Mouse (Mus musculus) neural tube, embryonic 11.5 days (tissue): ENCODE measurements around the gene Gal3st2. TPM values are rescaled to one million over a fixed set of nuclear protein-coding genes. Genes with fewer than 3 reads are reported as not detected.
"Not testable (repeated sequence)": the region's sequence is repeated elsewhere in the genome, so short reads cannot be mapped to it uniquely, and the experiment has no call there.

ENCODE experiments used
- ATAC-seq: fragments of 200-750 bp; cut with Nextera tagmentation; 2 replicates; pipeline ENCODE4 v1.8.0; 2017; ENCODE audit warnings: moderate number of reproducible peaks, mild to moderate bottlenecking, moderate TSS enrichment, moderate library complexity; ENCODE audit not compliant: insufficient read depth, low FRiP score, low TSS enrichment
- DNase-seq: peaks from one replicate; pipeline ENCODE4 v3.0.0-alpha.2; 2015; ENCODE audit warnings: low spot score
- H3K27ac ChIP-seq: fragments of 300-500 bp; sonication (generic); 2 replicates; pipeline ENCODE4 v1.5.1; 2014; ENCODE audit warnings: low read depth, mild to moderate bottlenecking, low read length
- H3K27me3 ChIP-seq: fragments of 300-500 bp; sonication (generic); 2 replicates; pipeline ENCODE4 v1.6.1; 2014; ENCODE audit warnings: mild to moderate bottlenecking, low read length, mixed read lengths; ENCODE audit not compliant: control insufficient read depth, insufficient read depth
- H3K36me3 ChIP-seq: fragments of 300-500 bp; sonication (generic); 2 replicates; pipeline ENCODE4 v1.6.1; 2014; ENCODE audit warnings: mild to moderate bottlenecking, low read length, moderate library complexity, mixed read lengths; ENCODE audit not compliant: control insufficient read depth, insufficient read depth
- H3K4me1 ChIP-seq: fragments of 300-500 bp; sonication (generic); 2 replicates; pipeline ENCODE4 v1.6.1; 2014; ENCODE audit warnings: low read length, mixed read lengths; ENCODE audit not compliant: control insufficient read depth, insufficient read depth
- H3K4me2 ChIP-seq: fragments of 300-500 bp; sonication (generic); 2 replicates; pipeline ENCODE4 v1.6.1; 2014; ENCODE audit warnings: low read depth, mild to moderate bottlenecking, moderate library complexity
- H3K4me3 ChIP-seq: fragments of 300-500 bp; sonication (generic); 2 replicates; pipeline ENCODE4 v1.5.1; 2014; ENCODE audit warnings: low read depth, low read length
- H3K9ac ChIP-seq: fragments of 300-500 bp; sonication (generic); 2 replicates; pipeline ENCODE4 v1.6.1; 2014; ENCODE audit warnings: mild to moderate bottlenecking, low read length
- H3K9me3 ChIP-seq: fragments of 300-500 bp; sonication (generic); 2 replicates; pipeline ENCODE4 v1.6.1; 2016; ENCODE audit warnings: low read length; ENCODE audit not compliant: control insufficient read depth
- WGBS: fragments of 180-500 bp; shearing (Covaris S2); extraction: QIAGEN DNeasy Blood & Tissue Kit; methylation state at CpG from one replicate; pipeline ENCODE4 v1.1.7; 2014; 5-methylcytosine and 5-hydroxymethylcytosine counted together
- polyA plus RNA-seq: library from polyadenylated mRNA; unstranded; fragments of >200 nt; fragmentation: Nextera tagmentation; extraction: Ambion mirVana; gene quantifications from 2 replicates; pipeline ENCODE4 v1.2.1, GENCODE M21; 2014

Gal3st2 gene
- polyA plus RNA-seq, 1 experiment from 2014 or later = not detected

DNA sequence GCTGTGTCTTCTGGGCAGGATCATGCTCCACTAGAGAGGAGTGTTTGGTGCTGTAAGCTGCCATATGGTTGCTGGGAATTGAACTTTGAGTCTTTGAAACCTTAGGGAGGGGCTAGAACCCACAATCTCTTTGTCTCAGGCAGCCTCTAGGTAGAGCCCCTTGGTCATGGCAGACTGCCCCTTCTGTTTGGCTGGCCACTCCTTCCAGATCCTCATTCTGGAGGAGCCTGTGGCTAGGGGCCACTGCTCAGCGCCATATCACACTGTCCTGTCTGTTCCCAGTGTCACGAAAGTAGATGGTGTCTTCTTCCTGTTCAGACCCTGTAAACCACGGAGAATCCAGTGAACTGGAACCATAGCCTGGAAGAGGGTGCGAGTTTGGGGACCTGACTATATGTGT, 5.3 kb upstream of the Gal3st2 start:
- H3K4me2 ChIP-seq, H3K27ac ChIP-seq, ATAC-seq, H3K9me3 ChIP-seq, H3K4me3 ChIP-seq, H3K9ac ChIP-seq, H3K27me3 ChIP-seq, DNase-seq, H3K4me1 ChIP-seq, H3K36me3 ChIP-seq: not testable (repeated sequence)
- WGBS = 85% methylated on average over 4 of the region's 4 CpGs

DNA sequence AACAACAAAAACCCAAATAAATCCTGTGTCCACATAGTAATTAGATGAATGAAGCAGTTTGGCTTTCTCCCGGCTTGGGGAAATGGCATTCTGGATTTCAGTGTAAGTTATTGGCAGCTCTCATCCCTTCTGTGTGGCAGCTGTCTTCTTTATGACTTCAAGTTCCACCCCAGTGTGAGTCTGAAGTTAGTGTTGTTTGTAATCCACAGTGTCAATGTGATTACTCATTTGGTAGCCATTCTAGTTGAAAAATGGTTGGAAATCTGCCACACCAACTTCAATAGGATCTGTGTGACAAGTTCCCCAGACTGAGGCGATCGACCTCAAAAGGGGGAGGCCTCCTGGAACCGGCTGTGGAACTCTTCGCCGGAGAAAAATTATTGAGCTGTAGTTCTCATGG, 3.7 kb upstream of the Gal3st2 start:
- no peaks in the 10 kb centered on the region for H3K4me1 ChIP-seq
- no peak overlapping the region for H3K4me3 ChIP-seq
- no peak overlapping the region for H3K4me2 ChIP-seq
- H3K27me3 ChIP-seq = no peaks in the 10 kb centered on the region
- DNase-seq (no peak), ATAC-seq (no peak)
- H3K9me3 ChIP-seq = no peaks in the 10 kb centered on the region
- H3K36me3 ChIP-seq = no peaks in the 10 kb centered on the region
- 80% methylated on average over 6 of the region's 6 CpGs for WGBS
- no peak overlapping the region for H3K27ac ChIP-seq
- no peak overlapping the region for H3K9ac ChIP-seq

DNA sequence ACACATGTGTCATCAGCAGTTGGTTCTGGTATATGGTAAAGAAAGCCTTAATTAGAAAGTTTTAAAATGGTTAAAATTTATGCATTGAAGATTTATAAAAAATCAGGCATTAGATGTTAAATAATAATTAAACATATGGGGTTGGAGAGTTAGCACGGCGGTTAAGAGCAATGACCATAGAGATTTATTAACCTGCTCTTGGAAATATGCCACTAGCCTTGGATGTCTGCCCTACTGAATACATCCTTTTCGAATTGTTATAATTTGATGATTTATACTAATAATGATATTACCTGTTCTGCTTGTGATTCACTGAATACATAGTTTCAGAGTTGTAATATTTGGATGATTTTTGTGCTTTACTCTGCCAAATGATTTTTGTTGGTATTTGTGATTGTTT, 3.1 kb upstream of the Gal3st2 start:
- 88% methylated on average over 3 of the region's 3 CpGs for WGBS
- Histone ChIP-seq H3K36me3 (no peaks in the 10 kb centered on the region), H3K27ac (no peak overlapping the region), H3K27me3 (no peaks in the 10 kb centered on the region), H3K9me3 (no peaks in the 10 kb centered on the region), H3K4me2 (no peak overlapping the region), H3K4me3 (no peak overlapping the region), H3K4me1 (no peaks in the 10 kb centered on the region), H3K9ac (no peak overlapping the region)
- DNase-seq (no peak), ATAC-seq (no peak)

DNA sequence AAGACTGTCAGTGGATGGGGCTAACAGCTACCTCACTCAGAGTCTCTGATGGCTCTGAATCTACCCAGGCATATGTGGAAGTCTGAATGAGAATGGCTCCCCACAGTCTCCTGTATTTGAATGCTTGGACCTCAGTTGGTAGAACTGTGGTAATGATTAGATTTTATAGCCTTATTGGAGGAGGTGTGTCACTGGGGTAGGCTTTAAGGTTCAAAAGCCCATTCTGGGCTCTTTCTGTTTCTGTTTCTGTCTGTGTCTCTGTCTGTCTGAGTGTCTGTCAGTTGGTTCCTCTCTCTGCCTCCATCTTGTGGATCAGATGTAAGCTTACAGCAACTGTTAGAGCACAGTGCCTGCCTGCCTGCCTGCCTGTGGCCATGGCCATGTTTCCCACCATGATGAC, 1.5 kb upstream of the Gal3st2 start:
- Histone ChIP-seq H3K27me3 (no peaks in the 10 kb centered on the region), H3K4me1 (no peaks in the 10 kb centered on the region), H3K9ac (no peak overlapping the region), H3K4me2 (no peak overlapping the region), H3K36me3 (no peaks in the 10 kb centered on the region), H3K27ac (no peak overlapping the region), H3K4me3 (no peak overlapping the region), H3K9me3 (no peaks in the 10 kb centered on the region)
- ATAC-seq (no peak), DNase-seq (no peak)

DNA sequence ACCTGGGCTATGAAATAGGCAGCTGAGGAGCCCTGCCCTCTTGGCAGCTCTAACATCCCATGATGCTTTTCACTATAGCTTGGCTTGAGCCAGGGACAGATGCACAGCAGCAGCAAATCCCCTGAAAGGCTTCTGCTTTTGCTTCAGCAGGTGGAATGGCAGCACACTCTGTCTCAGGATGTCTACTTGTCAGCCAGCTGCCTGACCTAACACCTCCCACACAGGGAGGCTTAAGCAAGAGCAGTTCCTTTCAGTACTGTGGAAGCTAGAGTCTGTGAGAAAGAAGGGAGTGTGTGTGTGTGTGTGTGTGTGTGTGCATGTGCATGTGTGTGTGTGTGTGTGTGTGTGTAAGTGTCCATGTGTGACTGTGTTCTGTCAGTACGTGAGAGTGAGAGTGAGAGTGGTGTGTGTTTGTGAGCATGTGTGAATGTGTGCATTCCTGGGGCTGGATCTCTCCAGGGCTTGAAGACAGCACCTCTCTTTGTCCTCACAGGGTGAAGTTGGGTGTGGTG, 10.5 kb downstream of the Gal3st2 start:
- not testable (repeated sequence) for H3K4me2 ChIP-seq, H3K36me3 ChIP-seq, H3K27ac ChIP-seq, DNase-seq, H3K9me3 ChIP-seq, H3K4me3 ChIP-seq, H3K4me1 ChIP-seq, H3K27me3 ChIP-seq, ATAC-seq, H3K9ac ChIP-seq
- 78% methylated on average over 1 of the region's 1 CpGs for WGBS

DNA sequence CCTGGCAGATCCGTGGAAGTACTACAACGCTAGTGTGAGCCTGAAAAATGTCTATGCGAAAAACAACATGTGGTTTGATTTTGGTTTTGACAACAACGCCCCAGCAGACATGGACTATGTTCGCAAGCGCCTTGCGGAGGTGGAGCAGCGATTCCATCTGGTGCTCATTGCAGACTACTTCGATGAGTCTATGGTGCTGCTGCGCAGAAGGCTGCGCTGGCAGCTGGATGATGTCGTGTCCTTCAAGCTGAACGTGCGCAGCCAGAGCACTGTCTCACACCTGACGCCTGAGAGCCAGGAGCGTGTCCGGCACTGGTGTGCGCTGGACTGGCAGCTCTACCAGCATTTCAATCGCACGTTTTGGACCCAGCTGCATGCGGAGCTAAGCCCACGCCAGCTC, 13.3 kb downstream of the Gal3st2 start:
- not testable (repeated sequence) for H3K4me1 ChIP-seq, H3K9ac ChIP-seq, ATAC-seq, H3K4me2 ChIP-seq, H3K9me3 ChIP-seq, DNase-seq, H3K36me3 ChIP-seq, H3K27ac ChIP-seq, H3K27me3 ChIP-seq, H3K4me3 ChIP-seq
- whole genome bisulfite sequencing = 96% methylated on average over 11 of the region's 22 CpGs

DNA sequence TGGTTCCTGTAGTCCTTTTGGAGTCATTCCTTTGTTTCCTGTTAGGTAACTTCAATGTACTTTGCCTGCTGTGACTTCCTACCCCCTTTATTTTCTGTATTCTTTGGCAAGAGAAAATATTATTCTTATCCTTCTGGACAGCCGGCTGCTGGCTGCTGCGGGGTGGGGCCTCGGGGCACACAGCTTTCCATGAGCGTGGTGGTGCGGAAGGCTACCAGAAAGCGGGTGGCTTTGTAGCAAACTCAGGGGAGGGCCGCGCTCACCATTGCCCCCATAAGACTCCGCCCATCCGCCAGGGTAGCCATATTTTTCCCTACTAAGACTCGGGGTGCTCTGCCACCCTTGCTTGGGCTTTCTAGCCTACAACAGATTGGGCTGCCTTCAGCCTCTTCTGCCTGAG, 20.7 kb downstream of the Gal3st2 start:
- H3K4me1 ChIP-seq, ATAC-seq, H3K36me3 ChIP-seq, H3K27me3 ChIP-seq, H3K9ac ChIP-seq, H3K4me3 ChIP-seq, H3K27ac ChIP-seq, DNase-seq, H3K4me2 ChIP-seq, H3K9me3 ChIP-seq: not testable (repeated sequence)
- WGBS = no CpG with 5 or more reads among the region's 11 CpGs

DNA sequence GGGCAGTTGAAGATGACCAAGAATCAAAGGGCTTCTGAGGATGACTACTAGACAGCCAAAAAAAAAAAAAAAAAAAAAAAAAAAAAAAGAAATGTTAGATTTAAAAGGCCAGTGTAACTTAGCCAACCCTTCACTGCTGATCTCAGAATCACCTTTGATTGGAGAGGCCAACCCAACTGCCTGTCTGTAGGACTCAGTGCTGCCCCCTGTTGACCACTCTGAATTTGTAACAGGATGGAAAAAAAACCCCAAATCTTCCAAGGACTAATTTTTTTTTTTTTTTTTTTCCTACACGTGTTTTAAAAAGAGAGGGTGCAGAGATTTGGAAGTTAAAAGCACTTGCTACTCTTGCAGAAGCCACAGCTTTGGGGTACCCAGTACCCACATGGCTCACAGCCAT, 29.8 kb downstream of the Gal3st2 start:
- H3K4me2 ChIP-seq, H3K27ac ChIP-seq, H3K27me3 ChIP-seq, DNase-seq, H3K36me3 ChIP-seq, H3K4me3 ChIP-seq, ATAC-seq, H3K4me1 ChIP-seq, H3K9me3 ChIP-seq, H3K9ac ChIP-seq: not testable (repeated sequence)
- 47% methylated on average over 1 of the region's 1 CpGs for WGBS

DNA sequence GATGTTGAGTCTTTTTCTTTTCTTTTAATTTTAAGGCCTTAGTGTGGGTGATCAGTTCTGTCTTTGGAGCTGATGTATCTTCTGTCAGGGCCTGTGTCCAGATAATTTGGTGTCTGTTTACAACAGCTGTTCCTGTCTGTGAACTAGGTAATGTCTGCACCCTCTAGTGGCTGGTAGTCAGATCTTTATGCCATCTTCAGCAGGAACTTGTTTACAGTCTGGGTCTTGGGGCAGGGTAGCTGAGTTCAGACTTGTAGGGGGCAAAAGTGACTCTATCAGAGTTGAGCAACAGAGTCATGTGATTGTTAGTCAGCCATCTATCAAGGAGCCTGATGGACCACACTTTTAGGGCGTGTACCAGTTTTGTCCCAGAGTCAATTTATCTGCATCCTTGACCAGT, 36.3 kb downstream of the Gal3st2 start:
- H3K27ac ChIP-seq, H3K9ac ChIP-seq, H3K4me3 ChIP-seq, H3K27me3 ChIP-seq, H3K36me3 ChIP-seq, H3K9me3 ChIP-seq, H3K4me1 ChIP-seq, DNase-seq, H3K4me2 ChIP-seq: not testable (repeated sequence)
- ATAC-seq = 0 out of 2 replicates have a peak, but pooled peaks have one; percentile 16
- no CpG with 5 or more reads among the region's 1 CpGs for WGBS
